Mouse (Mus musculus) megakaryocyte progenitor cell, adult 5-6 weeks (primary cell): ENCODE data around the gene Zcchc3. TPM values are rescaled to one million over a fixed set of nuclear protein-coding genes. Genes with fewer than 3 reads are reported as not detected.

ENCODE experiments used
- ATAC-seq: replicated peaks from 2 replicates; pipeline ENCODE4 v1.8.0; 2016; ENCODE audit warnings: mild to moderate bottlenecking, moderate TSS enrichment, inconsistent platforms; ENCODE audit not compliant: poor library complexity
- total RNA-seq, 2 experiments: library from RNA; stranded (forward) in 1 of 2; stranded (reverse) in 1 of 2; fragments of 157-497, 149-512 nt in 1 of 2; fragments of 200-1000 nt in 1 of 2; gene quantifications; 2 replicates each; pipeline versions ENCODE4 v1.2.3 to v1.2.4; 2015 to 2017

Gene Zcchc3
- total RNA-seq, 2 experiments from 2014 or later, result 4.1 to 5.7 TPM

GRCm38 (mm10) chr2:152411471-152411870 lies 3.4 kb downstream of the Zcchc3 start:
- ATAC-seq, result no peak

- ATAC-seq, result no peak
These were observed 3.9 kb downstream of the Zcchc3 start for GRCm38 (mm10) chr2:152410971-152411371.

GRCm38 (mm10) chr2:152409781-152410180 lies 5.0 kb downstream of the Zcchc3 start:
- ATAC-seq, result no peak

GRCm38 (mm10) chr2:152406126-152406525 lies 8.7 kb downstream of the Zcchc3 start:
- ATAC-seq, result peak; percentile 100

- no peak; the same call in 1 of the 2 replicates for ATAC-seq
These were observed 15.7 kb downstream of the Zcchc3 start for GRCm38 (mm10) chr2:152399122-152399542.

GRCm38 (mm10) chr2:152398691-152399090 lies 16.1 kb downstream of the Zcchc3 start:
- ATAC-seq, result peak; percentile 68

- ATAC-seq, result peak; percentile 44
These were observed 17.0 kb downstream of the Zcchc3 start, which contains the start of gene Sox12 for GRCm38 (mm10) chr2:152397680-152398435. TSS of gene Sox12 (minus strand) at chr2:152398063.

DNA sequence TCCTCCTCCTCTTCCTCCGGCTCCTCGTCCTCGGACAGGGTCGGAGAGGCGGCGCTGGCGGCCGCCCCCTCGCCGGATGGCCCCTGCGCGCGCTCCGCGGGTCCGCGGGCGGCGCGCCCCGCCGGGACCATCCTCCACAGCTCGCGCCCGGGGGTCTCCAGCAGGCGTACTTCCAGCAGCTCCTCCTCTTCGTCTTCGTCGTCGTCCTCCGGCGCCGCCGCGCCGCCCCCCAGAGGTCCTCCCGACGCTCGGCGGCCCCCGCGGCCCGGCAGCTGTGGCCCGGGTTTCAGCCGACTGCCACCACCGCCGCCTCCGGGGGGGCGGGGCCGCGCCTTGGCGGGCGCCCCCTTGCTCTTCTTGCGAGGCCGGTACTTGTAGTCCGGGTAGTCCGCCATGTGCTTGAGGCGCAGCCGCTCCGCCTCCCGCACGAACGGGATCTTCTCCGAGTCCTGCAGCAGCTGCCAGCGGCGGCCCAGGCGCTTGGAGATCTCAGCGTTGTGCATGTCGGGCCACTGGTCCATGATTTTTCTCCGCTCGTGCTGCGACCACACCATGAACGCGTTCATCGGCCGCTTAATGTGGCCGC lies 17.7 kb downstream of the Zcchc3 start:
- ATAC-seq, result peak; percentile 10

- ATAC-seq, result peak; percentile 60
These were observed 18.5 kb downstream of the Zcchc3 start for GRCm38 (mm10) chr2:152396110-152397003.

DNA sequence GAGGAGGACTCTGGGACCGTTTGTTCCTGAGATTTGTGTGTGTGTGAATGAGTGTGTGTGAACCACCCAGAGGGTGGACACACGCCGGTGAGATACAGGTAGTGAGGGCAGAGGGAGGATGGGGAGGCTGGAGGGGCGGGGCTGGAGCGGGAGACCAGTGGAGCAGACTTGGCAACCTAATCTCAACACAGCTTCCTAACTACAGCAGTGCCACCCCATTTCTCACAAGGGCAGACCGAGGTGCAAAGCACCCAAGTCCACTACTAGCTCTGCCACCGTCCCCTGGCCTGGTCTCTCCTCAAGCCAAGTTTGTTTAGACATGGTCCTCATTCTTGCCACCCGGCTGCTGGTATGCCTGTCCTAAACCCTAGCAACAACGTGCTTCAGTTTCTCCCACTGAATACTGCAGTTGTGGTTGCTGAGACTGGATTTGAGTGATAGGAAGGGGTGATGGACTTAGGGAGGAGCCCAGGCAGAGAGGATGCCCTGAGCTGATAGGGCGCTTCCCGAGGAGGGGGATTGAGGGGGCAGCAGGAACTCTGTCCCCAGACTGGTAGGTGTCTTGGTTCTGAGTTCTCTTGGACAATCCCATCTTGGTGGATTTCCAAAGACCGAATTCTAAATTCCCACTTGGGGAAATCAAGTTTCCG lies 19.4 kb downstream of the Zcchc3 start:
- no peak for ATAC-seq

DNA sequence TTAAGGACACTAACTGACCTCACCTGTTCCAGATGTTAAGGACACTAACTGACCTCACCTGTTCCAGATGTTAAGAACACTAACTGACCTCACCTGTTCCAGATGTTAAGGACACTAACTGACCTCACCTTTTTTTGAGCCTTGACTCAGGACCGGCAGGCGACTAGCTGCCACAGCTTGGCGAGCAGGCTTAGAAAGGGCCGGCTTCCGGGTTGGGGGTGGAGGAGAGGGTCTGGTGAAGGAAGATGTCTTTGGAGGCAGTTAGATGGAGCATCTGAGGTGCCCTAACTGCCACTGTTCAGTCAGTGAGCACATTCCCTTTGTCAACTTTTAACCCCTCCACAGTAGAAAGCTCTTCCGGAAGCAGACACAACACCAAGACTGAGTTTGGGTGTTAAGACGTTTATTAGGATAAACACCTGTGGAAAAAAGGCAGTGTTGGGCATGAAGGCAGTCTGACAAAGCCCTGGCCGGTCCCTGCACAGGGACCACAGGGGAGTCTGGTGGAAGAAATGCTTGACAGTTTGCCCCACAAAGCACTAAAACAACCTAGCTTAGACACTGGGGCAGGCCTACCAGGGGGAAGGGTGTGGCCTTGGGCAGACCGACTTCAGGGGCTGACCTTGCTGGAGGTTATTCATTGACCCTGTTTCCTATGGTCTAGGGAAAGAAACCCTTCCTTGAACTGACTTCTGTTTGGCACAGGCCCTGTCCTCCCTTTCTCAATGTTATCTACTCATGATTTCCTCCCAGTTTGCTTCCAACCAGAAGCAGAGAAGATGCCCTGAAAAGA lies 21.4 kb downstream of the Zcchc3 start:
- no peak for ATAC-seq

DNA sequence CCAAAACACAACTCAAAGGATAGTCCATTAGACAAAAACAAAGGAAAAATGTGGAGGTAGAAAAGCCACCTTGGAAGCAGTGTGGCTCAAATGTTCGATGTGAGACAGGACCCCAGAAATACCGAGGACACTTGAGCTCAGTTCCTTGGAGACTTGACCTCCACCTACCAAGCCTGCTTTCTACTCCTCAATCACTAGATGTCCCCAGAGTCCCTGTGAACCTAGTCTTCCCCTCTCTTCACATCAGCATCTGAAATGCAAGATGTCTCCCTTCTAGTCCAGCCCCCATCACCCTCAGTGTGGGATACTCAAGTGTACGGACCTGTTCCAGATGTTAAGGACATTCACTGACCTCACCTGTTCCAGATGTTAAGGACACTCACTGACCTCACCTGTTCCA lies 22.0 kb downstream of the Zcchc3 start:
- ATAC-seq, result peak; percentile 60

GRCm38 (mm10) chr2:152384191-152384590 lies 30.6 kb downstream of the Zcchc3 start:
- ATAC-seq, result no peak

DNA sequence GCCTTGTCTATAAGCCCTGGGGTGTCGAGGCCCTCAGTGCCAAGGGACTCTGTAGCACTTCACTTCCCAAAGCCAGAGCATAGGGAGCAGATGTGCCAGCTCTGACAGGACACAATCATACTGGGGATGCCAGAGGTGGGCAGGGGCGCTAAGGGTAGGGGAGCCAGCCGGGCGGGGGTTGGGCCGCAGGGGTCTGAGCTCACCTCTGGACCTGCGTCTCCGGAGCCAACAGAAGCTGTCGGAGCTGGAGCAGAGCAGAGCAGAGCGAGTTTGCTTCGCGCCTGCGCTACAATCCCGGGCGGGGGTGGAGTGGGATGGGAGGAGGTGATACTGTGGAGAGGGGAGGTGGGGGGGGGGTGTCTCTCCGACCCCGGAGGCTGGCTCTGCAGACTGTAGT lies 38.5 kb downstream of the Zcchc3 start, which contains the start of gene Nrsn2:
TSS of gene Nrsn2 (minus strand) at position 294 of the 397 bp plus-strand sequence.
- ATAC-seq, result no peak

- no peak for ATAC-seq
These were observed 39.0 kb downstream of the Zcchc3 start for GRCm38 (mm10) chr2:152375652-152376344.

DNA sequence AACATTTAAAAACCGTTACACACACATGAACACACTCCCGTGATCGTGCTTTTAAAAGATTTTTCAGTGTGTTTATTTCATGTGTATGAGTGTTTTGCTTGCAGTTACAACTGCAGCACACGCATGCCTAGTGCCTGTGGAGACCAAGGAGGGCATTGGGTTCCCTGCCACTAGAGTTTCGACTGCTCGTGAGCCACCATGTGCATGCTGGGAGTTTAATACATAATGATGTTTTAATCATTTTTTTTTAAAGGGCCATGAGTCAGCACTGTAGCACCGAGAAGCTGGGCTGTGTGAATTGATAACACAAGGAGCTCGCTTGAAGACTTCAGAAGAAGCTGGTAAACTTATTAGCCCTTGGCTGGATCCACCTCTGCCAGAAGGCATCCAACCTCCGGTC lies 41.3 kb downstream of the Zcchc3 start:
- peak; percentile 72 for ATAC-seq

DNA sequence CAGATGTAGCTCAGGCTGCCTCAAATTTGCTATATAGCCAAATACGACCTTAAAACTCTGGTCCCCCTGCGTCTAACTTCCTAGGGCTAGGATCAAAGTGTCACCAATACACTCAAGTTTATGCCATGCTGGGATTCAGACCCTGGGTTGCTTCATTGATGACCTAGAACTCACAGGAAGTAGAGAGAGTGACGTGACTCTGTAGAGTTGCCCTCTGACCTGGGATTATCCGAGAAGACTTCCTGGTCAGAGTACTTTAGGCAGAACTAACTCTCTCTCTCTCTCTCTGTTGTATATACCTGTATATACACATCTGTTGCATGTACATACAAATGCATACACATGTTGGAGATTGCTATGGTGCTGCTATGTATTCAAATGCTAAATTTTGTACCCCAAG lies 42.2 kb downstream of the Zcchc3 start:
- no peak for ATAC-seq

- peak; percentile 46 for ATAC-seq
These were observed 42.7 kb downstream of the Zcchc3 start for GRCm38 (mm10) chr2:152372104-152372503.

GRCm38 (mm10) chr2:152368532-152369140 lies 46.2 kb downstream of the Zcchc3 start:
- peak; percentile 82 for ATAC-seq
